Mouse (Mus musculus) lung, adult 2 months (tissue): ENCODE measurements around the gene Eif5a.

Source experiments
- CTCF ChIP-seq: fragments of 200-500 bp; IDR thresholded peaks from 2 replicates; pipeline ENCODE4 v1.5.1; 2011; ENCODE audit warnings: mild to moderate bottlenecking, low read length, control low read depth; ENCODE audit not compliant: insufficient read depth
- POLR2A ChIP-seq: fragments of 200-500 bp; IDR thresholded peaks from 2 replicates; pipeline ENCODE4 v1.6.1; 2011; ENCODE audit warnings: low read depth, mild to moderate bottlenecking, control low read depth, low read length, borderline replicate concordance; ENCODE audit errors: extremely low read depth

DNA sequence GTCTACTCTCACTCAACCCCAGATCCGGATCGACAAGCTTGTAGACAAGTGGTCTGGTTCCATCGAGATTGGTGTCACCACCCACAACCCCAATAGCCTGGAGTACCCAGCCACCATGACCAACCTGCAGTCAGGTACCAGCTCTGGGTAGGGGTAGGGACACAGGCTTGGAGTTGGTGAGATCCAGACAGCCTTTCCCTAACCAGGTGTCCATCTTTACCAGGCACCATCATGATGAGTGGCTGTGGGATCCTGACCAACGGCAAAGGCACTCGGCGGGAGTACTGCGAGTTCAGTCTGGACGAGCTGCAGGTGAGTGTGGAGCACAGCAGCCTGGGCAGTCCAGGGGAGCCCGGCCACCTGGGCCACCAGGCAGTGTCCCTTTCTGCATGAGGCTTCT is 17.4 kb downstream of the Eif5a start:
- TF ChIP-seq CTCF (no peak), POLR2A (no peak)
